Mouse (Mus musculus): Measurements from ENCODE around the gene Dnajb1.
"Not testable (repeated sequence)": the region's sequence is repeated elsewhere in the genome, so short reads cannot be mapped to it uniquely, and the experiment has no call there.

The Dnajb1 gene

GRCm38 (mm10) chr8:83607661-83608397, at the start of gene Dnajb1, which contains the start of gene Tecr:
Gene Dnajb1 (plus strand): TSS chr8:83608193.
Gene Tecr (minus strand): TSS chr8:83607971.
- DNase-seq (ENCODE audit: low spot score in 2 of 2): peak; percentile 96 to 100

- DNase-seq (ENCODE audit: low spot score in 2 of 2): no peak
Observed at GRCm38 (mm10) chr8:83562669-83563068, 45.3 kb upstream of the Dnajb1 start.

GRCm38 (mm10) chr8:83563246-83563645, 44.7 kb upstream of the Dnajb1 start:
- DNase-seq (ENCODE audit: low spot score in 2 of 2): no peak

GRCm38 (mm10) chr8:83565731-83566375, 42.1 kb upstream of the Dnajb1 start:
- DNase-seq (ENCODE audit: low spot score in 2 of 2): no peak

- DNase-seq (ENCODE audit: low spot score in 2 of 2): peak; percentile 93 to 97
Observed at GRCm38 (mm10) chr8:83566469-83567395, 41.3 kb upstream of the Dnajb1 start, which contains the start of gene Ndufb7. Gene Ndufb7 (plus strand): TSS chr8:83566671.

- DNase-seq (ENCODE audit: low spot score in 2 of 2): no peak
Observed at GRCm38 (mm10) chr8:83567668-83568067, 40.3 kb upstream of the Dnajb1 start.

GRCm38 (mm10) chr8:83568128-83568527, 39.9 kb upstream of the Dnajb1 start:
- no peak for DNase-seq (ENCODE audit: low spot score in 2 of 2)

GRCm38 (mm10) chr8:83568755-83569154, 39.2 kb upstream of the Dnajb1 start:
- DNase-seq (ENCODE audit: low spot score in 2 of 2): no peak

- no peak for DNase-seq (ENCODE audit: low spot score in 2 of 2)
Observed at GRCm38 (mm10) chr8:83569165-83569564, 38.8 kb upstream of the Dnajb1 start.

GRCm38 (mm10) chr8:83570272-83571000, 37.6 kb upstream of the Dnajb1 start:
- DNase-seq (ENCODE audit: low spot score in 2 of 2): no peak

- DNase-seq (ENCODE audit: low spot score in 2 of 2): not testable (repeated sequence)
Observed at GRCm38 (mm10) chr8:83571001-83571340, 37.0 kb upstream of the Dnajb1 start.

- DNase-seq (ENCODE audit: low spot score in 2 of 2): no peak
Observed at GRCm38 (mm10) chr8:83571791-83572190, 36.2 kb upstream of the Dnajb1 start.

- no peak for DNase-seq (ENCODE audit: low spot score in 2 of 2)
Observed at GRCm38 (mm10) chr8:83572246-83572812, 35.7 kb upstream of the Dnajb1 start.

GRCm38 (mm10) chr8:83573140-83573875, 34.7 kb upstream of the Dnajb1 start:
- peak in 1 of 2 experiments; percentile 8 for DNase-seq (ENCODE audit: low spot score in 2 of 2)

- no peak for DNase-seq (ENCODE audit: low spot score in 2 of 2)
Observed at GRCm38 (mm10) chr8:83574631-83575315, 33.2 kb upstream of the Dnajb1 start.

GRCm38 (mm10) chr8:83575561-83576515, 32.2 kb upstream of the Dnajb1 start:
- peak in 1 of 2 experiments; percentile 0 for DNase-seq (ENCODE audit: low spot score in 2 of 2)

- DNase-seq (ENCODE audit: low spot score in 2 of 2): no peak
Observed at GRCm38 (mm10) chr8:83576516-83576895, 31.5 kb upstream of the Dnajb1 start.

- DNase-seq (ENCODE audit: low spot score in 2 of 2): no peak
Observed at GRCm38 (mm10) chr8:83576921-83577320, 31.1 kb upstream of the Dnajb1 start.

- DNase-seq (ENCODE audit: low spot score in 2 of 2): peak in 1 of 2 experiments; percentile 1
Observed at GRCm38 (mm10) chr8:83577384-83577791, 30.6 kb upstream of the Dnajb1 start.
